Mouse (Mus musculus): ENCODE measurements around the gene Akr1b3.

DNA sequence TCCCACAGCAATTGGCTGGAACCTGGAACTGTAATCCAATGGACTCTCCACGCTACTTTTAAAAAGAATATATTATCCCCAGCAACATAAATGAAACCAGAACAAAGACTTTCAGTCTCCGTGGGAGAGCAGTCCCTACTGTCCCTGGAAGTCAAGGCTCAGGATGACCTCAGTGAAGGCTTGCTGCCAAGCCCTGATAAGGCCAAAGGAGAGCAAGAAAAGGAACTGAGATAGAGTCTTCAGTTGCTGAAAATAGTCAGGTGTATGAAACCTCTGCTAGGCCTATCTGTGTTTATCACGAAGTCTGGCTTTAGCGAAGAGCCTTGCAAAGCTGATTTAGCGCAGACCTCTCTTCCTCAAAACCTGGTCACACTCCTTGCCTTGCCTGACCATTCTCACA, 14.1 kb upstream of the Akr1b3 start:
- TF ChIP-seq EP300 (IDR thresholded peaks at IDR 0.05) (no peak), CTCF (IDR thresholded peaks at IDR 0.05) (no peak)

Data from lung, postnatal 0 days (tissue).